Mouse (Mus musculus): ENCODE results near the gene Nudt8.

Nudt8 gene

DNA sequence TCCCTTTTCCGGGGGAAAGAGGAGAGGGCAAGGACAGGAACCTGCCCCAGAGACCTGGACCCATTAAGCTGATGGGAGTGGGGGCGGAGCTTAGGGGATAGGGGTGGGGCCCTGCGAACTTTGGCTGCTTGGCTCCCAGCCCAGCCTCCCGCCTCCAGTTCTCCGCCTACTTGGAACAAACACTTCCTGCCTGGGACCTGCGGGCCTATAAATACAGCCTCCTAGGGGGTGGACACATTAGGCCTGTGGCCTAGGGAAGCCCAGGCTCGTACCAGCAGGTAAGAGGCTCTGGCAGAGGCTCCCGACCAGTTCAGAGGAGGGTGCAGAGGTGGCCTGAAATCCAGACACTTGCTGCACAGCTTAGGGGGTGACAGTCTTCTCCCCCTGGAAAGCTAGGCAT is 14.0 kb upstream of the Nudt8 start, which contains the start of gene Acy3:
Acy3 (plus strand) TSS at position 237 of the 400 bp plus-strand sequence.
- DNase-seq (ENCODE audit: low spot score in 2 of 2), result no peak

GRCm38 (mm10) chr19:3988066-3988465 is 12.3 kb upstream of the Nudt8 start:
- DNase-seq (ENCODE audit: low spot score in 2 of 2), result no peak

- DNase-seq (ENCODE audit: low spot score in 2 of 2), result no peak
Observed at GRCm38 (mm10) chr19:3988750-3989149, 11.6 kb upstream of the Nudt8 start.

DNA sequence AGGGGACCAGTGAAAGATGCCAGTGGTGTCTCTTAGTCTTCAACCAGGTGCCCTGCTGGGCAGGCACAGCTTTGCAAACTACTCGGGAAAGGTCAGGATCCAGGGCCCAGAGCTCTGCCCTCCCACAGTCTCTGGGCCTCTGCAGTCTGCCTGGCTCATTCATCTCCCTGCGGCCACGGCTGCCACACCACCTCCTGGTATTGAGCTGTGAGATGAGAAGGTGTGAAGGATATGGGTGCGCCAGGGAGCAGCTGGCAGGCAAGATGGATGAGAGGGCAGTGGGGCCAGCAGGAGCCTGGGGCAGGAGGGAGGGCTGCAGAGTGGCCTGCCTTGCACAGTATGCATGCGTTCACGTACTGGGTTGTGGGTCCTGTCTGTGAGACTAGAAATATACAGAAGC is 9.6 kb upstream of the Nudt8 start:
- DNase-seq (ENCODE audit: low spot score in 2 of 2), result no peak

- DNase-seq (ENCODE audit: low spot score in 2 of 2), result no peak
Observed at GRCm38 (mm10) chr19:3991562-3991961, 8.8 kb upstream of the Nudt8 start.

DNA sequence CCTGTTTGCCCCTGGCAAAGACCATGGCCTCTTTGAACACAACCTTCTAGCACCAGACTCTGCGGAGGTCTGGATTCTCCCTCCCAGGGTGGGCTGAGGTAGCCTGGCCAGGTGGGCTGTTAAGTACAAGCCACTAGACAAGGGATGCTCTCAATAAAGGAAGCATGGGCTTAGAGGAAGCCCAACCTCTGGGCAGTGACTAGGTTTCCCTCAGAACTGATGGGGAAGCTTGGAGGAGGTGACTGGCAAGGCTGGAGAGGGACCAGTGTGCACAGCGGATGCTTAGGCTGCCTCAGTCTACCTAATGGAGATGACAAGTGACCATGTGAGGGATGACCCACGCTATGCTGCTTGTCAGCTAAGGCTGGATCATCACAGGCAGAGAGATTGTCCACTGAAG is 8.4 kb upstream of the Nudt8 start:
- DNase-seq (ENCODE audit: low spot score in 2 of 2), result no peak

- DNase-seq (ENCODE audit: low spot score in 2 of 2), result no peak
Observed at GRCm38 (mm10) chr19:3992416-3992815, 8.0 kb upstream of the Nudt8 start, which contains the start of gene Tbx10. Tbx10 (plus strand) TSS chr19:3992752.

DNA sequence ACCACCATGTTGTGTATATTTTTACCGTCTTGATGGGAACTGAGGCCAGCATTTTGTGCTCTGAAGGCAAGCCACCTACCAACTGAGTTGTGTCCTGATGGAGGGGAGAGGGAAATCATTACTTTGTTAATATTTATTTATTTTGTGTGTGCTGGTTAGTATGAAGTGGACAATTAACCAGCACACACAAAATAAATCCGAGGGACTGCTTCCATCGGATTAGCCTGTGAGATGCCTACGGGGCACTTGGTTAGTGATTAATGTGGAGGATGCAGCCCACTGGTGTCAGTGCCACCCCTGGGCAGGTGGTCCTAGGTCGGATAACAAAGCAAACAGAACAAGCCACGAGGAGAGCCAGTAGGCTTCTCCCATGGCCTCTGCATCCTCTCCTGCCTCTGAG is 5.4 kb upstream of the Nudt8 start:
- DNase-seq (ENCODE audit: low spot score in 2 of 2), result no peak

GRCm38 (mm10) chr19:3995505-3995904 is 4.9 kb upstream of the Nudt8 start:
- no peak for DNase-seq (ENCODE audit: low spot score in 2 of 2)

- DNase-seq (ENCODE audit: low spot score in 2 of 2), result no peak
Observed at GRCm38 (mm10) chr19:3996106-3996505, 4.3 kb upstream of the Nudt8 start.

DNA sequence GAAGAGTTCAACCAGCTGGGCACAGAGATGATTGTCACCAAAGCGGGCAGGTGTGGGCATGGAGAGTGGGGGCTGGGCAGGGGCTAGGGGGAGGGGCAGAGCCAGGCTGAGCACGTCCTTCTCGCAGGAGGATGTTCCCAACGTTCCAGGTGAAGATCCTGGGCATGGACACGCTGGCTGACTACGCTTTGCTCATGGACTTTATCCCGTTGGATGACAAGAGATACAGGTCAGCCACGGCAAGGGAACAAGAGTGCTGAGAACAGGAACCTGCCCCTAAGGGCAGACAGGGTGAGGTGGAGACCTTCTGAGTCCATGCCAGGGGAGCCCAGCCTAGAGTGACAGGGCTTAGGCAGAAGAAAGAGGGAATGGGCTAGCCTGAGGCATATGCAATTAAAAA is 3.6 kb upstream of the Nudt8 start:
- DNase-seq (ENCODE audit: low spot score in 2 of 2), result no peak

DNA sequence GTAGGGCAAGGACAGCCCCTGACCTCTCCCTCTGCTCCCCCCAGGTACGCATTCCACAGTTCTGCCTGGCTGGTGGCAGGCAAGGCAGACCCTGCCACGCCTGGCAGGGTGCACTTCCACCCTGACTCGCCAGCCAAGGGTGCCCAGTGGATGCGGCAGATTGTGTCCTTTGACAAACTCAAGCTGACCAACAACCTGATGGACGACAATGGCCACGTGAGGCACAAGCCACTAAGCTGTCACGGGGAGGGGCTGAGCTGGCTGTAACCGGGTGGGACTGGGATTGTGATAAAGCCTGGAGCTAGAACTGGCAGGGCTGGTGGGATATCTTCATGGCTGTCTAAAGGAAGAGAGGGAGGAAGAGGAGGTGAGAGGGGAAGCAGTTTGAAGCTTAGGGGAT is 3.1 kb upstream of the Nudt8 start:
- no peak for DNase-seq (ENCODE audit: low spot score in 2 of 2)

DNA sequence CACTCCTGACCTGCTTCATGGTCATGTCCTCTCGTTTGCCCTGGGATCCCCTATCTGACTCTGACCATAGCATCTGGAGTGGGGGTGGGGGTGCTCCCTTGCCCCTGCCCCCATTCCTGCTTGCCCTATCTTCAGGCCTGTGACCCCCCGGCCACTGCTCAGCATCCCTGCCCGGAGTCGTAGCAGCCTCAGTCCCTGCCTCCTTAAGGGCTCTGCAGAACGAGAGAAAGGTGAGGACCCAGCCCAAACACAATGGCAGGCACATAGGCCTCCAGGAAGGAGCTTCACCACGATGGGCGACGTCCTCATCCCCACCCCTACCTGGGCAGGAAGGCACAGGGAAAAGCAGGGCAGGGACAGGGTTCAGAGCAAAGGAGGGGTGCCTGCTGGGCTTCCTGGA is 2.0 kb upstream of the Nudt8 start:
- DNase-seq (ENCODE audit: low spot score in 2 of 2), result no peak

DNA sequence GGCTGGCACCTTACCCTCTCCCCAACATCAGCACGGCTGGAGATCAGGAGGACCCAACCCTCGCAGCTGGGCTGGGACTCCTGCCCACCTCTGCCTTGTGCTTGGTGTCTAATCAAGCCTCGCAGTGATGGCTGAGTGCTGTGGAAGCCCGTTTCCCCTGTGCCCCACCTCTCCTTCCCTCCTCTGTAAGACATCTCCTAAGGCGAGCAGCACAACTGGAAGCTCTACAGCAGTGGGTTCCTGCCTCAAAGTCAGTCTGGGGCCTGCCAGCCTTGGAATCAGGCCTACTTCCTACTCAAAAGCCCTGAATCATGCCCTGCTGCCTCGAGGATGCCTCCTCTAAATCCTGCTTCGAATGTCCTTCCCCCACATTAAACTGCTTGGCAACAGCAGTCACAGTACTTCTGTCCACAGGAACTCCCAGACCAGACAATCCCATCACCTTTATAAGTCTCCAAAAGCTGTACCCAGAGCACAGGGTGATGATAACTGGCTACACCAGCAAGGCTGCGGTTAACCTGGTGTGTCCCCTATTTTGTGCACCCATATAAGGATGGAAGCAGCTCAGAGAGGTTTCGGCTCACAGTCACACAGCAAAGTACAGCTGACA is 1.2 kb upstream of the Nudt8 start:
- DNase-seq (ENCODE audit: low spot score in 2 of 2), result no peak

- no peak for DNase-seq (ENCODE audit: low spot score in 2 of 2)
Observed at GRCm38 (mm10) chr19:4000949-4001525, 657 bp downstream of the Nudt8 start.

GRCm38 (mm10) chr19:4001752-4002151 is 1.4 kb downstream of the Nudt8 start:
- DNase-seq (ENCODE audit: low spot score in 2 of 2), result no peak

DNA sequence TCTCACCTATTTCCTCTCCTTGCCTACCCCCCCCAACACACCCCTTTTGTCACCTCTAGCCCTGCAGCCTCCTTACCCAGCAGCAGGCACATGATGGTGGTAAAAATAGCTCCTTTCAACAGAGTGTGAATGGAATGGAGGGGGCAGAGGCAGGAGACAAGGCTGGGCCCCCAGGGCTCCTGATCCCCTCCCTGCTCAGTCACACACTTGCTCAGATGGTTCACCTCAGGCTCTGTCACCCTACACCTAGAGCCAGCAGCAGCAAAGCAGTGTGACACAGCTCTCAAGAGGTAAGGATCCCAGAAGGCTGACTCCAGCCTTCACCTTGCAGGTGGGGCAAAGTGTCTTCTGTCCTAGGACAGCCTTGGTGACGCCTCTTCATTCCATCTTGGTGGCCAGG is 2.7 kb downstream of the Nudt8 start, which contains the start of gene Doc2g:
Doc2g (plus strand) TSS at position 202 of the 400 bp plus-strand sequence.
- DNase-seq (ENCODE audit: low spot score in 2 of 2), result no peak

- DNase-seq (ENCODE audit: low spot score in 2 of 2), result no peak
Observed at GRCm38 (mm10) chr19:4003641-4004040, 3.3 kb downstream of the Nudt8 start.

GRCm38 (mm10) chr19:4004331-4004730 is 4.0 kb downstream of the Nudt8 start:
- no peak for DNase-seq (ENCODE audit: low spot score in 2 of 2)

- no peak for DNase-seq (ENCODE audit: low spot score in 2 of 2)
Observed at GRCm38 (mm10) chr19:4005091-4005490, 4.7 kb downstream of the Nudt8 start.

- no peak for DNase-seq (ENCODE audit: low spot score in 2 of 2)
Observed at GRCm38 (mm10) chr19:4005971-4006370, 5.6 kb downstream of the Nudt8 start.

DNA sequence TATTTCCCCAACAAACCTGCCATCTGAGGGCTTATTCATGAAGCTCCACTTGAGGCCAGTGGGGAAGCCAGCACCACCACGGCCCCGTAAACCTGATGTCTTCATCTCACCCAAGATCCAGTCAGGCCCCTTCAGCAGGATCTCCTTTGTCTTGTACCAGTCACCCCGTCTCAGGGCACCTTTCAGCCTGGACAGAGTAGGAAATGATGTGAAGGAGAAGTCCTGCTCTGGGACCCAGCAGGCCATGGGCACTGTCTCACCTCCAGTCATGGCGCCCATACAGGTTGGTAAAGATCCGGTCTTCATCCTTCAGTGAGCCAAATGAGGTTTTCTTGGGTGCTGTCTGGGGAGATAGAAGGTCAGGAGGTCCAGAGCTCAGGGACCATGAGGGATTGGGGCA is 10.7 kb downstream of the Nudt8 start:
- DNase-seq (ENCODE audit: low spot score in 2 of 2), result no peak

- peak; percentile 90 to 96 for DNase-seq (ENCODE audit: low spot score in 2 of 2)
Observed at GRCm38 (mm10) chr19:4012432-4013022, 12.1 kb downstream of the Nudt8 start, which contains the start of gene Ndufv1. Ndufv1 (minus strand) TSS chr19:4012806.

All from thymus, postnatal 10 days (tissue).